Mouse (Mus musculus) common myeloid progenitor, adult 5-6 weeks (primary cell): ENCODE measurements at regions not wholly inside any gene's neighbourhood (a gene's known extent, or its start where the extent isn't known, plus 50 kb on each side); places are given as distances from the start of the nearest gene placed in this dataset.
A peak's percentile ranks its signal among the peaks of the same experiment; 100 is the strongest.

Source experiments
- ATAC-seq: replicated peaks from 2 replicates; pipeline ENCODE4 v1.8.0; 2016; ENCODE audit warnings: low read depth, mild to moderate bottlenecking, moderate TSS enrichment, inconsistent platforms; ENCODE audit not compliant: poor library complexity, severe bottlenecking

DNA sequence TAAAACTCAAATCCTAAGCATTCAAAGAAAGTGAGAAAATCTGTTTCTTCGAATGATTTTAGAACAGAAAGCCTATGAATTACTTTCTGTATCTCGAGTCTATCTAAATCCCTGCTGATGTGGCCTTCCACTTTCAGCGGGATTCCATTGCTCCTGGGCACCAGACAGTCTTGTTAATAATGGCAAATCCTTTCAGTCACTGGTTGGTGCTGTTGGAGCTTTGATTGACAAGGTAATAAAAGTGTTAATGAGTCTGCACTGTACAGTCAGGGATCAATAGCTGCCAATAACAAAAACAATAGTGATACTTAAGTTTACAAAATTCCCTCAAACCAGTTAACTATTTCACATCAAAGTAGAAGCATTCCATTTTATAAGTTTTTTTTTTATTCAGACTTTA lies 335.8 kb downstream of the Cenpc1 start:
- no peak for ATAC-seq

DNA sequence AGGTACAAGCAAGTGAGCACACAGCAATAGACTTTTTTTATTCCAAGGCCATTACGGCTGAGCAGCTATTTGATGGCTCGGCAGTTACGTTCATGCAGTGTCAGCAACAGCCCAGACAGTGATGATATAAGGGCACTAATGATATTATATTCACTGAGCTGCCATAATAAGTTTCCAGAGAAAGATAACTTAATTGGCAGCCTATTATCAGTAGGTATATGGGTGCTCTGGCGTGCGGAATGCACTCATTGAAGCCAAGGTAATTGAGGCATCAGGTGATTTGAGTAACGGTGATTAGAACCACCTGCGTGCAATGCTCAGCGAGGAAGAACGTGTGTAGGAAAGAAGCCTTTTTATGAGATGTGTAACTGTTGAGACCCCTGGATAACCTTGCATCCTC lies 358.0 kb downstream of the Cenpc1 start:
- ATAC-seq: no peak

GRCm38 (mm10) chr5:85706598-85706997 lies 358.8 kb downstream of the Cenpc1 start:
- ATAC-seq: no peak

DNA sequence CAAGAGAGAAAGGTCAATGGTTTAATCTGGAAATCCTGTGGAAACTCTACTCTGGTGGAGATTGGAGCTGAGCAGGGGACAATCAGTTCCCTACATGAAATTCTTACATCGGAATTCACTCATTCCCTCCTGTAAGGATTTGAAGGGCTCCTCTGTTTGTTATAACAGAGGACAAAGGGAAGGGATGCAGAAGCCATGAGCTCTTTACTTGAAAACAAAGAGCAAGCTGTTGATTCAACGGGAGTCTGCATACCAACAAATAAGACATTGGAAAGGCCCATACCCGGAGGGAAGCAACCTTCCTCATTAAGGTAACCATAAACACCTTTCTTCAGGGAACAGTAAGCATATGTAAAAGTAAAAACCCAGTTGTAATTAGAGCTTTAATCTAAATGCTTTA lies 359.3 kb downstream of the Cenpc1 start:
- ATAC-seq: no peak

DNA sequence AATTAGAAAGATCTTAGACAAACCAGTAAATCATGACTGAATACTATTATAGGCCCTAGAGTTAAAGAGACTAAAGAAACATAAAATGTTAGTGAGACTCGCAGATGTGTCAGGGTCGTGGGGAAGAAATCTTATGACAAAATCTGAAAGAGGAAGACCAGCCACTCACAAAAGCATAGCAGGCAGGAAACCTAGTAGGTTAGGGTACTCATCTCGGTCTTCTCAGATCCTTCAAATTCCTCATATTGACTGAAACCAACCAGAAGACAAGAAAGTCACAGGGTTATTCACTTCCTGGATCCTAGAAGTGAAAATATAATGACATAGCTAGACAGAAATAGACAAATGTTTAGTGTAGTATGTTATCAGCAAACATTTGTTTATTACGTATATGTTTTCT lies 387.5 kb downstream of the Cenpc1 start:
- ATAC-seq: no peak

- ATAC-seq: no peak
These were observed 394.3 kb downstream of the Cenpc1 start for GRCm38 (mm10) chr5:85671121-85671520.

DNA sequence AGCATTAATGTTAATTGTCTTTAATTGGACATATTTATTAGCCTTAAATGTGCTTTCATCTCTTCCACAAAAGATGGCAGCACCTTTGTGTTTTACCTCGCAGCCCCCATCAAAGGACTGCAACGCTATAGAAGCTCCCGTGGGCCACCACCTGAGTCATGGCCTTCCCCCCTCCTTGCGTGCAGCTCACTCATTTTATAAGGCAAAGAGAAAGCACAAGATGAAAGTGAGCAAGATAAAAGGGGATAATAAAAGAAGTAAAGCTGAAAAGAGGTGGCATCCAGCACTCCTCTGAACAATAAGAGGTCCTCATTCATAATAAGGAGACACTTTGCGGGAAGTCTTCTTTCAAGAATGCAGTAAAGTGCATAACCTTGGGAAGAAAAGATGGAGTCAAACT lies 403.9 kb downstream of the Cenpc1 start:
- ATAC-seq: no peak

DNA sequence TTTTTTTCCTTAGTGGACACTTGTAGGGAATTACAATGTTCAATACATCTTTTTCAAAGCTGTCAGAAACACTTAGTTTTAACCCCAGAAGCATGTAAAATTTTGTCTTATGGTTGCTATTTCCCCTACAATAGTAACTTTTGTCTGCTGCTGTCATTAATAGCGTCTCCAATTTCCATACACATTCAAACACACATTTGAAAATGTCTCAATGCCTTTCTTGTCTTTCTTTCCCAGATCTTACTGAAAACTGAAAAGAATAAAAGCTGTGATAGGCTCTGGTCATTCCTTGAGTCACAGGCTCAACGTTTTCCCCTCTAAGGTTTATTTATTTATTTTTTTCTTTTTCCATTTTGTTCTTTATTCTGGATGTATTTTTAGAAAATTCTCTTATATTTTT lies 444.3 kb downstream of the Cenpc1 start:
- ATAC-seq: no peak

GRCm38 (mm10) chr5:85614783-85615182 lies 450.6 kb downstream of the Cenpc1 start:
- no peak for ATAC-seq

DNA sequence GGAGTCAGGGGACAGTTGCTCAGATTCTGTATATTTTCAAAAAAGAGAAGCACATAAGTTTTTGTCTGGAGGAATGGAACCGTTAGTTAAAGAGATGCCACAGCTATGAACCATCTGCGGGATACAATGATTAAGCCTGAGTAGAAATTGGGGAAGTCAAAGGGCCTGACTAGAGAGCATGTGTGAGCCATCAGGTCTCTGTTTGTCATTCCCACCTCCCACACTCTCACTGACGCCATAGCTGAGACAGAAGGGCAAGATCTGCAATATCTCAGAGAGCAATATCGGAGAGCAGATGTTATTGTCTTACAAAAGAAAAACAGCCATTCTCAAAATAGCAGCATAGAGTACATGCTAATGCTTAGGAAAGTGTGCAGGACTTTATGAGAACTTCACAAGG lies 452.8 kb downstream of the Cenpc1 start:
- no peak for ATAC-seq

- no peak for ATAC-seq
These were observed 456.3 kb downstream of the Cenpc1 start for GRCm38 (mm10) chr5:85609104-85609503.

DNA sequence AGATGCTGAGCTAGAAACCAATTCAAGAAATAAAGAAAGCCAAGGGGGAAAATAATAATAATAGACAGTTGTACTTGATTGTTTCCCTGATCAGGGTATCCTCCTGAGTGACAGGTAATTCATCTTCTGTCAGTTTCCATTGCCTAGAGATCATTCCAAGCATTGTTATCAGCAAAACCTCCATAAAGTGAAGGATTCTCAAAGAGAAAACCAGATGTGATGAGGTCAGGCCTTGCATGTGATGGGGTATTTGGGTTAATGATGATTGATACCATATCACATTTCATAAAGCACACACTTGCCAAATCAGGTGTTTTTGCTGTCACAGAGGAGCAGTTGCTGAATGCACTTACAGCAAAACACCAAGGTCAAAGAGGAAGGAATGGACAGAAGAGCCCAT lies 467.2 kb downstream of the Cenpc1 start:
- no peak for ATAC-seq

DNA sequence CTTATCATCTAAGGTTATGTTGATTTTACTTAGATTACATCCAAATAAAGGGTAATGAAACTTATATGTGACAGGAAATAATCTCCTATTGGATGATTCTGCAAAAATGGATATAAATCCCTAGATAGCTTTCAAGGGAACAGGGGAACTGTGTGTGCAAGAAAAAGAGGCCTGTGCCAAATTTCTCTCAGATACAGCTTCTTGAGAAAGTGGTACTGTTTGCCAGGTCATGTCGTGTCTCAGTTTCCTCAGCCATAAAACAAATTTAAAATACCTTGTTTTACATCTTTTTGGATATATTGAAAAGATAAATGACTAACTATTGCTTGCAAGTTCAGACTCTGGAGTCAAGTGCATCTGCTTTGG lies 470.3 kb downstream of the Cenpc1 start:
- no peak for ATAC-seq

GRCm38 (mm10) chr5:85594413-85595081 lies 470.8 kb downstream of the Cenpc1 start:
- no peak for ATAC-seq

- ATAC-seq: no peak
These were observed 473.1 kb downstream of the Cenpc1 start for GRCm38 (mm10) chr5:85592236-85592635.

DNA sequence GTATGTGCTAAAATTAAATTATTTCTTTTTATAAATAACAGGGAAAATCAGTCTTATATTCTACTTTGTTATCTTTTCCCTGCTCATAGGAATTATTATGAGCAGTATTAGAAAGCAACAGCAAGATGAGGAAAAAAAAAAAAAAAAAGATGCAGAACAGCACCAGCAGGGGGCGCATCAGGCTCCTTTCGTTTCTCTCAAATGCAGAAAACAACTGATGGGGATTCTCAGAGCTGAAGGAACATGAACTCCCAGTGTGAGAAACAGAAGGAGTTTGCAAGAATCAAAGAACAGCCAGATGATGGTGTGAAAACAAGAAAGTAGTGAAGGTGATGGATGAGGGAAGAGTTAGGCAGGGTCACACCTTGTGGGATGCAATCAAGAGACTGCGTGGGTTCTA lies 478.7 kb downstream of the Cenpc1 start:
- 0 out of 2 replicates have a peak, but pooled peaks have one; percentile 56 for ATAC-seq

- ATAC-seq: no peak
These were observed 492.9 kb downstream of the Cenpc1 start for GRCm38 (mm10) chr5:85572531-85572930.

DNA sequence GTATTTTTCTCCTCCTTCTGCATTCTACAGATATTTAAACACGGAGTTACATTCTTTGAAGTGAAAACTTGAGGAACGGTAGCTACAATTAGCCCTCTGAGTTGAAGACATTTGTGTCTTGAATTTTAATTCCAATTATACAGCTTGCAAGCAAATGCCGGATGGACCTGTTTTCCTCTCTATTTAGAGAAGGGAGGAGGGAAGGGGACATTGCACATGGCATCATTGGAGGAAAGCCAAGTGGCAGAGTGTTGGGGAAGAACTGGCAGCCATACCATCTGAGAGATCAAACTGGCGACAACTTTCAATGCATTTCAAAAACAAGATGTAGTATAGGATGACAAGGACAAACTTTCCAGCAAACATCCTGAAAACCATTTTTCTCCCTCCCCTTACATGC lies 493.4 kb downstream of the Cenpc1 start:
- ATAC-seq: no peak

- no peak for ATAC-seq
These were observed 494.0 kb downstream of the Cenpc1 start for GRCm38 (mm10) chr5:85571381-85571780.

DNA sequence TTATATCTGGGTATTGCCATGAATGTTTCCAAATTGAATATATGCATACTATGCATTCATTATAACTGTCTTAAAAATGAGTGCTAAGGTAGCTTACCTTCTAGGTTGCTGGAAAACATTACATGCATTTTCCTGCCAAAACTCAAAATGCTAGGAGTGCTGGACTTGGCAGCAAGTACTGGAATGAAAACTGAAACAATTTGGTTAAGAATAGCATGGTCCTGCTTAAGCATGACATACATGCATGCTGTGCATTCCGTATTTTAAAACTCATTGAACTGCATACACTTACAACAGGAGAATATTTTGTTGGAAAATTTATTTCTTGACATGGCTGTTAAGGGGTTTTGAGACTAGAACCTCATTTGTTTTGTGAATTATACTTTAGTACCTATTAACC lies 529.1 kb downstream of the Cenpc1 start:
- no peak for ATAC-seq

DNA sequence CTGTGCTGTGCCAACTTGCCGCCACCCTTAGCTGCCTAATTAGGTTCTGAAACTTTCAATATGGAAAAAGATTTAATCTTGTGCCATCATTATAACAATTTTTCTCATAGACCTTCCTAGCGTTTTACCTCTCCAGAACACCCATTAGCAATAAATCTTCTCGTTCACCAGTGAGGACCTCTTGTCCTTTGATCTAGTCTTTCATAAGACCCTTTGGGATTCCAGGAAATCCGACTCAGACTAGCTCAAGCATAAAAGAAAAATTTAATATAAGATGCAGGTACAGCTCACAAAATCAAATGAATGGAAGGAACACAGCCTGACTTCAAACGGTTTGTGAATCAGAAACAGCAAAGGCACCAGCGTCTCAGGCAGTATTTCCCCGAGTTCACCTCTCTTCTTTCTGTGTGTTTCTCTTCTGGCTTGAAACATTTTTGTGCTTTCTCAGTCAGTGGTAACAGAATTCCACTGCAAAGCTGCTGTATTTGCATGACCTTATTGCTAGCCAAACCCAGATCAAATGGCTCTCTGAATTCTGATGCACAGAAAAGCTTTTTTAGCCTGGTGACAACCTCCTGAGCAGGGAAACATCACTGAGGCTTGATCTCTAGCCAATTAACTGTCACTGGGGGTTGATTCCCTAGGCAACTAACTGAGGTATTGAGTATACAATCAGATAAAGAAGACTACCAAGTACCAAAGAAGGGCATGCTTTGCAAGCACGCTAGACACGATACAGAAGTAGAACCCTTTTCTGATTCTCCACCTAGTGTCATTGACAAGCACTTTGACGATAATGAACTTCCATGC lies 539.8 kb downstream of the Cenpc1 start:
- ATAC-seq: no peak

GRCm38 (mm10) chr5:85505244-85505643 lies 560.1 kb downstream of the Cenpc1 start:
- no peak for ATAC-seq
